Mouse (Mus musculus): Measurements from ENCODE around the gene Gmpr2. TPM values are rescaled to one million over a fixed set of nuclear protein-coding genes. Genes with fewer than 3 reads are reported as not detected.

Gene Gmpr2
- total and polyA plus RNA-seq, 2 experiments from 2014 or later, result 19.9 to 40.9 TPM

DNA sequence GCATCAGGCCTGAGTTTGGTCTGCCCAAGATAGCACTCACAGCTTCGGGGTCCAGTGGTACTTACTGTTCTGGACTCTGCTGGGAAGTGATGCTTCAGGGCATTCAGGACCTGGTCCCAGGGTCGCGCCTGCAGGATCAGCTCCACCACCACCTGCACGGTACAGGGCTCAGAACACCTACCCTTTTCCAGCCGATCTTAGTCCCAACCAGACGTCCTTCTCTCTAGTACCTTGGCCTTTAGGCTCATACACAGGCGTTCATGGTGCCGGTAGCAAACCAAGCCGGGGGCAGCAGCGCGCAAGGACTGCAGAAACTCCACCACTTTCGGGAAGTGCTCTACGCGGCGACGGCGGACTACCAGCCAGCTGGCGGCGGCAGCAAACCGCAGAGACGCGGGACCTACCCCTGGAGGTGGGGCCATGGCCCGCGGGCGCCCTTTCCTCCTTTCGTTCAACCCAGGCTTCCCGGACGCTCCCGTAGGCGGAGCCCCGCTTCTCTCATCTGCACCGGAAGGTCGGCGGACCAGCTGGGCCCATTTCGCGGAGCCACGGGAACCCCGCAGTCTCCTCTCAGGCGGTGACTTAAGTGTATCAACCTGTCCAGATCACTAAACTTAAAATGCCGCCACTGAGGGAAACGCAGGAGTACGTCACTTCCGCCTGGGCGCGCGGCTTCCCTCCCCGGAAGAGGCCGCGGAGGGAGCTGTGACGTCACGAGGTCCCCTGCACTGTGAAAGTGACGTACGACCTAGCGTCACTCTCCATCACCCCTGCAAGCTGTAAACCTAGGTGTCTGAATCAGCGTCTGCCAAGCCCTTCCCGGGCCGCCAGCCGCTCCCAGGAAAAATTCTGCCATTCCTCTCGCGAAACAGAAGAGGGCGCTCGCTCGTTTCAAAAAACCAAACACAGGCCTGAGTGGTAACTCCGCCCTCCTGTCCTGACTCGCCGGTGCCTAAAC is 9.7 kb downstream of the Gmpr2 start, which contains the start of gene Tinf2:
Tinf2 (minus strand) TSS at position 661 of the 958 bp plus-strand sequence.
- Histone ChIP-seq H3K27me3 (ENCODE audit: insufficient read depth, low read length) (no peaks in the 10 kb centered on the region), H3K36me3 (ENCODE audit: insufficient read depth) (peaks cover 33% of the 10 kb centered on the region), H3K4me3 (ENCODE audit: low read depth, low read length) (peak within 1 kb of the TSS; percentile 70), H3K4me1 (ENCODE audit: insufficient read depth) (peaks cover 8% of the 10 kb centered on the region; the same call in 1 of the 2 replicates), H3K9me3 (ENCODE audit: low read length) (no peaks in the 10 kb centered on the region), H3K9ac (peak within 1 kb of the TSS; percentile 65), H3K27ac (ENCODE audit: low read depth, low read length) (peak within 1 kb of the TSS; percentile 77), H3K4me2 (ENCODE audit: low read depth) (peak within 1 kb of the TSS; percentile 96)
- peak; percentile 99 for DNase-seq
- peak; percentile 85 for TF ChIP-seq CTCF (IDR thresholded peaks at IDR 0.05; ENCODE audit: low read depth)
- peak; percentile 99 for ATAC-seq
- under 1% methylated on average over 66 of the region's 66 CpGs for WGBS

DNA sequence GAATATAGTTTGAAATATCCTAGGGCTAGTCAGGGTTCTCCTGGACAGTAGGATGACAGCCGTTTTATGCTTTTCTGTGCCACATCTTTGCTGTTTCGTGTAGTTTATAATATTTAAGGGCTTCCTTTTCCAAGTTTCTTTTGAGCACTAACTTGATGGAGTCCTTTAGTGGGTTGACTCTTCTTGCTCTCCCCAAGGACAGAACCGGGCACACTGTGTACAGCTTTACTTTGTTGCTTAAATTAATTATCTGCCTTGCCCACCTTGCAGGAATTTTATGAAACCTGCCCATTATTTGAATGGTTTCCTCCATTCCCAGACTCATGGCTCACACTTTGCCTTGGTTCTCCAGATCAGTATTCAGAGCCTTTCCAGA is 10.4 kb downstream of the Gmpr2 start:
- 10% methylated on average over 3 of the region's 3 CpGs for WGBS
- H3K36me3 ChIP-seq (ENCODE audit: insufficient read depth), result peaks cover 26% of the 10 kb centered on the region
- H3K9ac ChIP-seq, result no peak overlapping the region; the same call in 1 of the 2 replicates
- H3K4me2 ChIP-seq (ENCODE audit: low read depth), result peak overlapping the region; percentile 96
- DNase-seq (no peak), ATAC-seq (peak; percentile 13; the same call in 1 of the 2 replicates)
- no peak for TF ChIP-seq CTCF (IDR thresholded peaks at IDR 0.05; ENCODE audit: low read depth)
- peak overlapping the region; percentile 70 for H3K4me3 ChIP-seq (ENCODE audit: low read depth, low read length)
- no peaks in the 10 kb centered on the region for H3K9me3 ChIP-seq (ENCODE audit: low read length)
- peak overlapping the region; percentile 16; the same call in 1 of the 2 replicates for H3K27ac ChIP-seq (ENCODE audit: low read depth, low read length)
- H3K4me1 ChIP-seq (ENCODE audit: insufficient read depth), result peaks cover 8% of the 10 kb centered on the region; the same call in 1 of the 2 replicates
- H3K27me3 ChIP-seq (ENCODE audit: insufficient read depth, low read length), result no peaks in the 10 kb centered on the region

DNA sequence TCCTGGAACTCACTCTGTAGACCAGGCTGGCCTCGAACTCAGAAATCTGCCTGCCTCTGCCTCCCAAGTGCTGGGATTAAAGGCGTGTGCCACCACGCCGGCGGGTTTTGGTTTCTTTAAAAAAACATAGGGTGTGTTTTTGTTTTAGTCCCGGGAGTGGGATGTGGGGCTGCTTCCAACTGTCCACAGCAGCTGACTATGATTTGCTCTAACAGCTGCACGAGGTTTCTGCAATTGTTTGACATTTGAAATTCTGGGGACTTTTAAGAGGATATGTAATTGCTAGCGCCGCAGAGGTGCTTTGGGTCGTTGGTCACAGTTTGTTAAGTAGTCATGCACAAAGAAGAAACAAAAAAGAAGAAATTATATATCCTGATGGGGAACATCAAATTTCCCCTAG is 17.7 kb downstream of the Gmpr2 start:
- TF ChIP-seq CTCF (IDR thresholded peaks at IDR 0.05; ENCODE audit: low read depth), result no peak
- no peaks in the 10 kb centered on the region for H3K36me3 ChIP-seq (ENCODE audit: insufficient read depth)
- ATAC-seq (no peak), DNase-seq (no peak)
- no peak overlapping the region for H3K4me3 ChIP-seq (ENCODE audit: low read depth, low read length)
- H3K9me3 ChIP-seq (ENCODE audit: low read length), result no peaks in the 10 kb centered on the region
- no peak overlapping the region for H3K9ac ChIP-seq
- no peaks in the 10 kb centered on the region for H3K4me1 ChIP-seq (ENCODE audit: insufficient read depth)
- no peak overlapping the region for H3K27ac ChIP-seq (ENCODE audit: low read depth, low read length)
- no peak overlapping the region for H3K4me2 ChIP-seq (ENCODE audit: low read depth)
- no peaks in the 10 kb centered on the region for H3K27me3 ChIP-seq (ENCODE audit: insufficient read depth, low read length)
- WGBS, result 80% methylated on average over 10 of the region's 10 CpGs

DNA sequence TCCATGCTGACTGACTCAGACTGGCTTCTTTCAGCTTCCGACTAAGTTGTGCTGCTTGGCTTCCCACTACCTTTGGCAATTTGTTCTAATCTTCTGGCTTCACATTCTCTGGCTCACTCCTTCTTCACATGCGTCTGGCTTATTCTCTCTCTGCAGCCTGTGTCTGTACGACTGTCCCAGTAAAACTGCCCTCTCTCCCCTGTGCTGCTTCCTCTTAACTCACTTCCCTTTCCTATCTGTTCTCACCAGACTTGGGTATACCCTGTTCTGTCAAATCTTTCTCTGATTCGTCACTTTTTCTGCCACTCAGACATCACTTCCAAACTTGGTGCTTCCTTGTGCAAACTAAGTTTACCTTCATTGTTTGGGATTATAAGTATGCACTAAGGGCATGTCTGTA is 25.5 kb downstream of the Gmpr2 start:
- H3K9me3 ChIP-seq (ENCODE audit: low read length), result no peaks in the 10 kb centered on the region
- no peak overlapping the region for H3K4me2 ChIP-seq (ENCODE audit: low read depth)
- no peaks in the 10 kb centered on the region for H3K4me1 ChIP-seq (ENCODE audit: insufficient read depth)
- ATAC-seq, result no peak
- WGBS, result 81% methylated on average over 4 of the region's 4 CpGs
- no peak overlapping the region for H3K9ac ChIP-seq
- no peak overlapping the region for H3K27ac ChIP-seq (ENCODE audit: low read depth, low read length)
- no peaks in the 10 kb centered on the region for H3K27me3 ChIP-seq (ENCODE audit: insufficient read depth, low read length)
- H3K36me3 ChIP-seq (ENCODE audit: insufficient read depth), result no peaks in the 10 kb centered on the region
- DNase-seq, result no peak
- TF ChIP-seq CTCF (IDR thresholded peaks at IDR 0.05; ENCODE audit: low read depth), result no peak
- H3K4me3 ChIP-seq (ENCODE audit: low read depth, low read length), result no peak overlapping the region

DNA sequence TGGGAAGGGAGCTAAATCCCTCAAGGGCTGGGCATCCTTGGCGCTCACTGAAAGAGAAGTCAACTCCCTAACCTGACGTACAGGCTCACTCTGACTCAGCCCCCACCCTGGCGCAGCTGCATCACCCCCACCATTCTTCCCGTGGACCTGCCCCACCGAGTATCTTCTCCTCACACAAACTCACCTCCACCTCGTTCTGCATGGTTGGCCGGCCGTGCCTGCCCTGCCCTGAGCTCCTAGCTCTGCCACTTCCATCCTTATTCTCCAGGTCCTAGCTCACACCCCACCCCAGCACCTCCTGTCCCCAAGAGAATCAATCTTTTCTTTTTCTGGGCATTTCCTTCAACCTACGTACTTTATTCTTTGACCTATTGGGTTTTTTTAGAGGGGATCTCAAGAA is 29.4 kb downstream of the Gmpr2 start:
- TF ChIP-seq CTCF (IDR thresholded peaks at IDR 0.05; ENCODE audit: low read depth), result no peak
- no peaks in the 10 kb centered on the region for H3K27me3 ChIP-seq (ENCODE audit: insufficient read depth, low read length)
- WGBS, result 59% methylated on average over 9 of the region's 9 CpGs
- H3K9ac ChIP-seq, result no peak overlapping the region
- H3K36me3 ChIP-seq (ENCODE audit: insufficient read depth), result no peaks in the 10 kb centered on the region
- DNase-seq (no peak), ATAC-seq (no peak)
- no peaks in the 10 kb centered on the region for H3K9me3 ChIP-seq (ENCODE audit: low read length)
- H3K4me2 ChIP-seq (ENCODE audit: low read depth), result no peak overlapping the region
- H3K27ac ChIP-seq (ENCODE audit: low read depth, low read length), result no peak overlapping the region
- no peaks in the 10 kb centered on the region for H3K4me1 ChIP-seq (ENCODE audit: insufficient read depth)
- no peak overlapping the region for H3K4me3 ChIP-seq (ENCODE audit: low read depth, low read length)

DNA sequence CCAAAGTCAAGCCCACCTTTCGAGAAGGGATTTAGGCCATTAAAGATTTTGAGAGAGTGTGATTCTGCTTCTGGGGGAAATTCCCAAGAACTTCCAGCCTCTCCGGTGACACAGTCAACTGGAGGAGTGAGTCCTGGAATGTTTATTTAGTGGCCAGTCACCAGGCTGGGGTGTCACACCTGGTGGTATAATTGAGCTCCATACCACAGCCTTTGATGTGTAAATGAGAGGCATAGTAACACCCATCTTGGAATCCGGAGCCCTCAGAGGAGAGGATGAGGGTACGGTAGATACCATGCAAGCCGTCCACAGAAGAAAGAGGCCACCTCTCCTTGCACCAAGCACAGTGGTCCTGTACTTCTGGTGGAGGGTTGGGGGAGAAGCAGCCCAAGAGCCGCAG is 31.0 kb downstream of the Gmpr2 start:
- no peaks in the 10 kb centered on the region for H3K9me3 ChIP-seq (ENCODE audit: low read length)
- no peaks in the 10 kb centered on the region for H3K36me3 ChIP-seq (ENCODE audit: insufficient read depth)
- DNase-seq, result no peak
- no peaks in the 10 kb centered on the region for H3K27me3 ChIP-seq (ENCODE audit: insufficient read depth, low read length)
- no peak overlapping the region for H3K4me2 ChIP-seq (ENCODE audit: low read depth)
- H3K27ac ChIP-seq (ENCODE audit: low read depth, low read length), result no peak overlapping the region
- 67% methylated on average over 6 of the region's 6 CpGs for WGBS
- no peak overlapping the region for H3K4me3 ChIP-seq (ENCODE audit: low read depth, low read length)
- no peak for ATAC-seq
- H3K9ac ChIP-seq, result no peak overlapping the region
- TF ChIP-seq CTCF (IDR thresholded peaks at IDR 0.05; ENCODE audit: low read depth), result no peak
- no peaks in the 10 kb centered on the region for H3K4me1 ChIP-seq (ENCODE audit: insufficient read depth)

DNA sequence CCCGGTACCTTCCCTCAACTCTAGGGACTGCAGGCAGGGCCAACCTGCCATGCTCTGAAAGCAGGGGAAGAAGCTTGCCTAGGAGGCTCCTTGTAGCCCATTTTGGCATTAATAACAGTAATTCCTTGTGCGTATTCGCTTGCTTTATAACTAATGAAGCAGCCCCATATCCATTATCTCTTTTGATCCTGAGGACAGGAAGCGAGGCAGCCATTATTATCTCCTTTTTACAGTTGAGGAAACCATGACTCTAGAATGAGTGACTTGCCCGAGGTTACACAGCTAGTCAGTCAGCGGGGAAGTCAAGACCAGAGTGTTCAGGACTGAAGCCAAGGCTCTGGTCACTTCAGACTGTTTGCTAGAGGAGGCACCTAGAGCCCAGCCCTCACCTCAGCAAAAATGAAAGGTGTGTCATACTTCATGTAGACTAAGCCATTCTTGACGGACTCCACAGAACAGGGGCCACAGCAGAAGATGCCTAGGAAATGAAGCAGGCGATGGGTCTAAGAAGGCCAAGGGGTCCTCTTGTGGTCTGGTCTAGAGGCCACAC is 34.4 kb downstream of the Gmpr2 start:
- H3K9me3 ChIP-seq (ENCODE audit: low read length), result no peaks in the 10 kb centered on the region
- WGBS, result 91% methylated on average over 8 of the region's 8 CpGs

More for the DNA sequence above, 34.4 kb downstream of the Gmpr2 start:
- Histone ChIP-seq H3K4me3 (ENCODE audit: low read depth, low read length) (no peak overlapping the region), H3K4me1 (ENCODE audit: insufficient read depth) (no peaks in the 10 kb centered on the region), H3K27me3 (ENCODE audit: insufficient read depth, low read length) (no peaks in the 10 kb centered on the region), H3K27ac (ENCODE audit: low read depth, low read length) (no peak overlapping the region), H3K36me3 (ENCODE audit: insufficient read depth) (no peaks in the 10 kb centered on the region), H3K9ac (no peak overlapping the region), H3K4me2 (ENCODE audit: low read depth) (no peak overlapping the region)
- TF ChIP-seq CTCF (IDR thresholded peaks at IDR 0.05; ENCODE audit: low read depth), result no peak
- DNase-seq, result no peak
- ATAC-seq, result no peak

All from forebrain, postnatal 0 days (tissue).